Comparison of ENCODE assay signal across 26 mouse cellular contexts in genomic region chr3:144144066-144144465, GRCm38 (mm10).
DNase-seq lines count a peak whose midpoint lies in the region; ATAC-seq and TF ChIP-seq lines count a peak whose summit lies in the region.
"Had no signal": no experiment of that assay in that cellular context is flagged by ENCODE, and none has a peak within 500 bp of the region (broad histone marks: within the 10 kb centered on the region; RNA-seq: fewer than 3 reads in every experiment).

No protein-coding gene starts in this region.

- no peak for TF ChIP-seq CTCF in kidney, postnatal 0 days (IDR thresholded peaks at IDR 0.05; ENCODE audit: low read depth)
- no peak for TF ChIP-seq CTCF in intestine, postnatal 0 days (IDR thresholded peaks at IDR 0.05; ENCODE audit: low read depth)

- no peak overlapping the region for H3K9ac ChIP-seq in kidney, postnatal 0 days (ENCODE audit: low read depth, low read length)
- H3K9ac ChIP-seq in intestine, embryonic 14.5 days (ENCODE audit: low read length) = no peak overlapping the region
- H3K9ac ChIP-seq in intestine, postnatal 0 days (ENCODE audit: low read depth, low read length) = no peak overlapping the region
- no peak overlapping the region for H3K9ac ChIP-seq in stomach, embryonic 16.5 days (ENCODE audit: low read length)
- H3K9ac ChIP-seq: embryonic facial prominence, embryonic 12.5 days; forebrain, embryonic 15.5 days; heart, embryonic 12.5 days; hindbrain, embryonic 13.5 days; liver, embryonic 14.5 days; lung, embryonic 14.5 days had no signal

- no peaks in the 10 kb centered on the region for H3K9me3 ChIP-seq in kidney, postnatal 0 days (replicated peaks; ENCODE audit: low read length)
- H3K9me3 ChIP-seq in intestine, embryonic 14.5 days (ENCODE audit: control insufficient read depth, low read length) = no peaks in the 10 kb centered on the region
- no peaks in the 10 kb centered on the region for H3K9me3 ChIP-seq in intestine, postnatal 0 days (ENCODE audit: control insufficient read depth)
- no peaks in the 10 kb centered on the region for H3K9me3 ChIP-seq in stomach, embryonic 16.5 days (replicated peaks; ENCODE audit: control insufficient read depth, low read length)
- H3K9me3 ChIP-seq: embryonic facial prominence, embryonic 12.5 days; forebrain, embryonic 10.5 days; forebrain, embryonic 15.5 days; heart, embryonic 12.5 days; hindbrain, embryonic 13.5 days had no signal

- no peak overlapping the region for H3K27ac ChIP-seq in kidney, postnatal 0 days
- H3K27ac ChIP-seq in intestine, embryonic 14.5 days (ENCODE audit: low read depth) = no peak overlapping the region
- H3K27ac ChIP-seq in intestine, postnatal 0 days (ENCODE audit: low read depth, low read length) = no peak overlapping the region
- peak overlapping the region; percentile 14; the same call in 1 of the 2 replicates for H3K27ac ChIP-seq in stomach, embryonic 16.5 days (ENCODE audit: low read length)
- H3K27ac ChIP-seq: embryonic facial prominence, embryonic 12.5 days; forebrain, embryonic 10.5 days; forebrain, embryonic 15.5 days; hindbrain, embryonic 13.5 days; liver, embryonic 14.5 days had no signal

- H3K4me3 ChIP-seq in kidney, postnatal 0 days (replicated peaks; ENCODE audit: low read depth, low read length) = no peak overlapping the region
- no peak overlapping the region for H3K4me3 ChIP-seq in intestine, embryonic 14.5 days (ENCODE audit: low read depth, low read length)
- no peak overlapping the region for H3K4me3 ChIP-seq in intestine, postnatal 0 days (ENCODE audit: low read depth, low read length)
- no peak overlapping the region for H3K4me3 ChIP-seq in stomach, embryonic 16.5 days (replicated peaks; ENCODE audit: low read length)
- H3K4me3 ChIP-seq: embryonic facial prominence, embryonic 12.5 days; forebrain, embryonic 10.5 days; forebrain, embryonic 15.5 days; heart, embryonic 12.5 days; hindbrain, embryonic 13.5 days had no signal

- no peaks in the 10 kb centered on the region for H3K36me3 ChIP-seq in kidney, postnatal 0 days (ENCODE audit: insufficient read depth, low read length)
- H3K36me3 ChIP-seq in intestine, embryonic 14.5 days (ENCODE audit: control insufficient read depth, insufficient read depth, low read length) = no peaks in the 10 kb centered on the region
- no peaks in the 10 kb centered on the region for H3K36me3 ChIP-seq in intestine, postnatal 0 days (ENCODE audit: control insufficient read depth, insufficient read depth)
- no peaks in the 10 kb centered on the region for H3K36me3 ChIP-seq in stomach, embryonic 16.5 days (ENCODE audit: control insufficient read depth, insufficient read depth, low read length)
- H3K36me3 ChIP-seq: embryonic facial prominence, embryonic 12.5 days; forebrain, embryonic 10.5 days; forebrain, embryonic 15.5 days; heart, embryonic 12.5 days; hindbrain, embryonic 13.5 days had no signal

- no peaks in the 10 kb centered on the region for H3K27me3 ChIP-seq in kidney, postnatal 0 days (ENCODE audit: insufficient read depth, low read length)
- H3K27me3 ChIP-seq in intestine, embryonic 14.5 days (replicated peaks; ENCODE audit: control insufficient read depth, insufficient read depth, low read length) = no peaks in the 10 kb centered on the region
- H3K27me3 ChIP-seq in intestine, postnatal 0 days (replicated peaks; ENCODE audit: control insufficient read depth, insufficient read depth, low read length) = no peaks in the 10 kb centered on the region
- no peaks in the 10 kb centered on the region for H3K27me3 ChIP-seq in stomach, embryonic 16.5 days (ENCODE audit: control insufficient read depth, insufficient read depth, low read length)
- H3K27me3 ChIP-seq: embryonic facial prominence, embryonic 12.5 days; forebrain, embryonic 15.5 days; heart, embryonic 12.5 days; hindbrain, embryonic 13.5 days had no signal

- no peak overlapping the region for H3K4me2 ChIP-seq in kidney, postnatal 0 days (ENCODE audit: low read length)
- H3K4me2 ChIP-seq in intestine, embryonic 14.5 days (ENCODE audit: low read length) = no peak overlapping the region
- H3K4me2 ChIP-seq in intestine, postnatal 0 days (replicated peaks; ENCODE audit: low read depth) = no peak overlapping the region
- no peak overlapping the region for H3K4me2 ChIP-seq in stomach, embryonic 16.5 days (ENCODE audit: low read depth, low read length)
- H3K4me2 ChIP-seq: embryonic facial prominence, embryonic 12.5 days; forebrain, embryonic 15.5 days; heart, embryonic 12.5 days; hindbrain, embryonic 13.5 days; lung, embryonic 14.5 days had no signal

- ATAC-seq in kidney, postnatal 0 days (replicated peaks; ENCODE audit: low FRiP score, low read depth) = no peak
- ATAC-seq in intestine, embryonic 14.5 days (replicated peaks; ENCODE audit: low FRiP score, low TSS enrichment, low read depth) = peak; percentile 66; the same call in 1 of the 2 replicates
- ATAC-seq in intestine, postnatal 0 days = peak; percentile 91
- peak; percentile 69; the same call in 1 of the 2 replicates for ATAC-seq in stomach, embryonic 16.5 days (ENCODE audit: insufficient read depth, low FRiP score)
- ATAC-seq in inflammation-experienced regulatory T-cells, adult 6 months = no peak
- ATAC-seq: CD4-positive, CD25-positive, alpha-beta regulatory T cell, adult 4 months; forebrain, embryonic 15.5 days had no signal

- 71% methylated on average over 4 of the region's 4 CpGs for WGBS in kidney, postnatal 0 days
- 64% methylated on average over 4 of the region's 4 CpGs for WGBS in intestine, embryonic 14.5 days
- WGBS in intestine, postnatal 0 days = 35% methylated on average over 4 of the region's 4 CpGs
- 69% methylated on average over 4 of the region's 4 CpGs for WGBS in stomach, embryonic 16.5 days

- H3K4me1 ChIP-seq in kidney, postnatal 0 days (replicated peaks; ENCODE audit: insufficient read depth, low read length) = no peaks in the 10 kb centered on the region
- H3K4me1 ChIP-seq in intestine, embryonic 14.5 days (replicated peaks; ENCODE audit: control insufficient read depth, insufficient read depth, low read length) = 0 out of 2 replicates have a peak, but pooled peaks cover 2% of the 10 kb centered on the region
- 0 out of 2 replicates have a peak, but pooled peaks cover 2% of the 10 kb centered on the region for H3K4me1 ChIP-seq in intestine, postnatal 0 days (replicated peaks; ENCODE audit: control insufficient read depth, insufficient read depth, low read length)
- H3K4me1 ChIP-seq in stomach, embryonic 16.5 days (ENCODE audit: control insufficient read depth, insufficient read depth, low read length) = no peaks in the 10 kb centered on the region
- H3K4me1 ChIP-seq: embryonic facial prominence, embryonic 12.5 days; forebrain, embryonic 10.5 days; forebrain, embryonic 15.5 days; heart, embryonic 12.5 days had no signal

- peak; percentile 48 for DNase-seq in kidney, postnatal 0 days (ENCODE audit: low spot score)
- no peak for DNase-seq in kidney, adult 18-20 months
- peak; percentile 50 for DNase-seq in intestine, embryonic 14.5 days (ENCODE audit: low spot score)
- DNase-seq in embryo, embryonic 11 days = no peak
- DNase-seq: adrenal gland, postnatal 14 days; cerebellum, adult 18-20 months; cerebellum, postnatal 14 days; gastrocnemius, postnatal 25 days; heart, adult 18-20 months; heart, postnatal 4 days; kidney, adult 9 months; kidney, postnatal 14 days; liver; lung, embryonic 14.5 days; midbrain, embryonic 14.5 days; thymus, postnatal 14 days had no signal

Comparison
In these comparisons a context has a peak if more than half of its experiments do, and no peak if none do; other contexts are left out.
1. DNase-seq: peak in kidney, postnatal 0 days (single experiment) and intestine, embryonic 14.5 days (single experiment); none in kidney, adult 18-20 months (single experiment) and embryo, embryonic 11 days (single experiment).
2. ATAC-seq: peak in intestine, embryonic 14.5 days (single experiment), intestine, postnatal 0 days (single experiment) and stomach, embryonic 16.5 days (single experiment); none in kidney, postnatal 0 days (single experiment) and inflammation-experienced regulatory T-cells, adult 6 months (single experiment).